Mouse (Mus musculus): Measurements from ENCODE around the gene Cmss1. TPM values are rescaled to one million over a fixed set of nuclear protein-coding genes. Genes with fewer than 3 reads are reported as not detected.

Cmss1 gene
- polyA plus RNA-seq, 1 experiment from 2014 or later = 41.0 TPM

- H3K27ac ChIP-seq (ENCODE audit: low read depth, low read length) = no peak overlapping the region
- H3K9me3 ChIP-seq (replicated peaks; ENCODE audit: control insufficient read depth, low read length) = no peaks in the 10 kb centered on the region
- H3K9ac ChIP-seq (ENCODE audit: low read length) = no peak overlapping the region
- H3K4me2 ChIP-seq (ENCODE audit: low read length) = no peak overlapping the region
- 84% methylated on average over 10 of the region's 10 CpGs for WGBS
- ATAC-seq (no peak), DNase-seq (ENCODE audit: low spot score) (no peak)
- no peaks in the 10 kb centered on the region for H3K27me3 ChIP-seq (replicated peaks; ENCODE audit: control insufficient read depth, insufficient read depth, low read length)
- no peak overlapping the region for H3K4me3 ChIP-seq (ENCODE audit: low read depth, low read length)
- H3K4me1 ChIP-seq (ENCODE audit: control insufficient read depth, insufficient read depth, low read length) = no peaks in the 10 kb centered on the region
- no peaks in the 10 kb centered on the region for H3K36me3 ChIP-seq (ENCODE audit: control insufficient read depth, insufficient read depth, low read length)
These were observed 247.4 kb downstream of the Cmss1 start for GRCm38 (mm10) chr16:57359251-57359650.

DNA sequence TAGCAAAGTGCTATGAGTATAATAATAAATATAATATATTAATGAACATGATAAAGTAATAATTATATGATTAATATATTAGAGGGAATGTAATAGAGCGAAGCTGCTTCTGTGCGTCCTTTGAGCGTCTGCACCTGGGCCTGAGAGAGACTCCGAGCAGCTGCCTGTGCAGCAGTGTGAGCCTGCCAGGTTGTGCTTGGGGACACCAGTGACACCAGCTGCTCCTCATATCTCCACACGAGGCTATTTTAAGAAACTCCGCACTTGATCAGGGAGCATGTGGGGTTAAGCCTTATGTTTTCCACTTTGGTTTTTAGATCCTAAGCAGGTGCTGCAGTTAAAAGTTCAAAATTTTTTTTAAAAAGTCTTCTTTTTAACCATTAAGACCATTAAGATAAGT, 249.7 kb downstream of the Cmss1 start:
- ATAC-seq (no peak), DNase-seq (ENCODE audit: low spot score) (no peak)
- H3K36me3 ChIP-seq (ENCODE audit: control insufficient read depth, insufficient read depth, low read length) = no peaks in the 10 kb centered on the region
- H3K27me3 ChIP-seq (replicated peaks; ENCODE audit: control insufficient read depth, insufficient read depth, low read length) = no peaks in the 10 kb centered on the region
- no peak overlapping the region for H3K4me2 ChIP-seq (ENCODE audit: low read length)
- no peaks in the 10 kb centered on the region for H3K9me3 ChIP-seq (replicated peaks; ENCODE audit: control insufficient read depth, low read length)
- no peaks in the 10 kb centered on the region; the same call in 1 of the 2 replicates for H3K4me1 ChIP-seq (ENCODE audit: control insufficient read depth, insufficient read depth, low read length)
- 84% methylated on average over 6 of the region's 6 CpGs for WGBS
- H3K4me3 ChIP-seq (ENCODE audit: low read depth, low read length) = no peak overlapping the region
- no peak overlapping the region for H3K9ac ChIP-seq (ENCODE audit: low read length)
- H3K27ac ChIP-seq (ENCODE audit: low read depth, low read length) = no peak overlapping the region

- ATAC-seq (no peak), DNase-seq (ENCODE audit: low spot score) (no peak)
- Histone ChIP-seq H3K4me3 (ENCODE audit: low read depth, low read length) (no peak overlapping the region), H3K36me3 (ENCODE audit: control insufficient read depth, insufficient read depth, low read length) (no peaks in the 10 kb centered on the region), H3K4me2 (ENCODE audit: low read length) (no peak overlapping the region), H3K9ac (ENCODE audit: low read length) (no peak overlapping the region), H3K27ac (ENCODE audit: low read depth, low read length) (no peak overlapping the region), H3K4me1 (ENCODE audit: control insufficient read depth, insufficient read depth, low read length) (no peaks in the 10 kb centered on the region; the same call in 1 of the 2 replicates), H3K27me3 (replicated peaks; ENCODE audit: control insufficient read depth, insufficient read depth, low read length) (no peaks in the 10 kb centered on the region), H3K9me3 (replicated peaks; ENCODE audit: control insufficient read depth, low read length) (no peaks in the 10 kb centered on the region)
- 65% methylated on average over 6 of the region's 6 CpGs for WGBS
These were observed 250.2 kb downstream of the Cmss1 start for GRCm38 (mm10) chr16:57356454-57356853.

GRCm38 (mm10) chr16:57353932-57354331, 252.7 kb downstream of the Cmss1 start:
- ATAC-seq = no peak
- Histone ChIP-seq H3K27me3 (replicated peaks; ENCODE audit: control insufficient read depth, insufficient read depth, low read length) (no peaks in the 10 kb centered on the region), H3K9ac (ENCODE audit: low read length) (no peak overlapping the region), H3K4me2 (ENCODE audit: low read length) (no peak overlapping the region), H3K27ac (ENCODE audit: low read depth, low read length) (no peak overlapping the region), H3K36me3 (ENCODE audit: control insufficient read depth, insufficient read depth, low read length) (no peaks in the 10 kb centered on the region), H3K4me1 (ENCODE audit: control insufficient read depth, insufficient read depth, low read length) (no peaks in the 10 kb centered on the region; the same call in 1 of the 2 replicates), H3K4me3 (ENCODE audit: low read depth, low read length) (no peak overlapping the region), H3K9me3 (replicated peaks; ENCODE audit: control insufficient read depth, low read length) (no peaks in the 10 kb centered on the region)
- WGBS = 79% methylated on average over 6 of the region's 6 CpGs
- no peak for DNase-seq (ENCODE audit: low spot score)

GRCm38 (mm10) chr16:57353166-57353721, 253.4 kb downstream of the Cmss1 start:
- Histone ChIP-seq H3K9me3 (replicated peaks; ENCODE audit: control insufficient read depth, low read length) (no peaks in the 10 kb centered on the region), H3K4me2 (ENCODE audit: low read length) (no peak overlapping the region), H3K4me1 (ENCODE audit: control insufficient read depth, insufficient read depth, low read length) (no peaks in the 10 kb centered on the region; the same call in 1 of the 2 replicates), H3K4me3 (ENCODE audit: low read depth, low read length) (no peak overlapping the region), H3K9ac (ENCODE audit: low read length) (no peak overlapping the region), H3K27ac (ENCODE audit: low read depth, low read length) (no peak overlapping the region), H3K27me3 (replicated peaks; ENCODE audit: control insufficient read depth, insufficient read depth, low read length) (no peaks in the 10 kb centered on the region), H3K36me3 (ENCODE audit: control insufficient read depth, insufficient read depth, low read length) (no peaks in the 10 kb centered on the region)
- DNase-seq (ENCODE audit: low spot score) (no peak), ATAC-seq (no peak)
- WGBS = 84% methylated on average over 11 of the region's 11 CpGs

DNA sequence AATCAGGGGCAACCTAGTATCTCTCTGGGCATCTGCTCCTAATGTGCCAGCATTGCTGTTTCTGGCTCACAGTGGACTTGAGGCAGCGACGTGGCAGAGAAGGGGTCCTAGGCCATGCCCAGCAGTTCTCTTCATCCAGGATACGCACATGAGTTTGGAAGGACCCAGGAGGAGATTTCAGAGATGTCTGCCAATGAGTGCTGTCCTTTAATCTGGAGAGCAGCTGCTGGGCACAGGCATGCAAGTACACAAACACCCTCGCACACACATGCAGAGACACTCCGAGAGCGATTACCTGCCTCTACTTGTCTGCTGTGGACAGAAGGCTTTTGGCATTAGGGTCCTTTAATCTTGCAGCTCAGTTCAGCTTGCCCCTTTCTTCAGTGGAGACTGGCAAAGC, 253.9 kb downstream of the Cmss1 start, which contains the start of gene Filip1l:
Filip1l (plus strand) TSS at position 343 of the 400 bp plus-strand sequence.
- no peak for ATAC-seq
- 86% methylated on average over 6 of the region's 6 CpGs for WGBS
- H3K4me2 ChIP-seq (ENCODE audit: low read length) = no peak within 1 kb of the TSS
- H3K9ac ChIP-seq (ENCODE audit: low read length) = no peak within 1 kb of the TSS
- H3K4me3 ChIP-seq (ENCODE audit: low read depth, low read length) = no peak within 1 kb of the TSS
- H3K27ac ChIP-seq (ENCODE audit: low read depth, low read length) = no peak within 1 kb of the TSS
- no peaks in the 10 kb centered on the region for H3K9me3 ChIP-seq (replicated peaks; ENCODE audit: control insufficient read depth, low read length)
- H3K27me3 ChIP-seq (replicated peaks; ENCODE audit: control insufficient read depth, insufficient read depth, low read length) = no peaks in the 10 kb centered on the region
- DNase-seq (ENCODE audit: low spot score) = no peak
- H3K36me3 ChIP-seq (ENCODE audit: control insufficient read depth, insufficient read depth, low read length) = no peaks in the 10 kb centered on the region
- H3K4me1 ChIP-seq (ENCODE audit: control insufficient read depth, insufficient read depth, low read length) = no peaks in the 10 kb centered on the region; the same call in 1 of the 2 replicates

- Histone ChIP-seq H3K4me1 (ENCODE audit: control insufficient read depth, insufficient read depth, low read length) (no peaks in the 10 kb centered on the region; the same call in 1 of the 2 replicates), H3K36me3 (ENCODE audit: control insufficient read depth, insufficient read depth, low read length) (no peaks in the 10 kb centered on the region), H3K4me3 (ENCODE audit: low read depth, low read length) (no peak overlapping the region), H3K9ac (ENCODE audit: low read length) (no peak overlapping the region), H3K27ac (ENCODE audit: low read depth, low read length) (no peak overlapping the region), H3K9me3 (replicated peaks; ENCODE audit: control insufficient read depth, low read length) (no peaks in the 10 kb centered on the region), H3K4me2 (ENCODE audit: low read length) (no peak overlapping the region), H3K27me3 (replicated peaks; ENCODE audit: control insufficient read depth, insufficient read depth, low read length) (no peaks in the 10 kb centered on the region)
- ATAC-seq = no peak
- WGBS = 55% methylated on average over 3 of the region's 3 CpGs
- no peak for DNase-seq (ENCODE audit: low spot score)
These were observed 257.0 kb downstream of the Cmss1 start for GRCm38 (mm10) chr16:57349689-57350088.

GRCm38 (mm10) chr16:57349039-57349438, 257.6 kb downstream of the Cmss1 start:
- Histone ChIP-seq H3K27ac (ENCODE audit: low read depth, low read length) (no peak overlapping the region), H3K4me1 (ENCODE audit: control insufficient read depth, insufficient read depth, low read length) (no peaks in the 10 kb centered on the region; the same call in 1 of the 2 replicates), H3K9me3 (replicated peaks; ENCODE audit: control insufficient read depth, low read length) (no peaks in the 10 kb centered on the region), H3K4me2 (ENCODE audit: low read length) (no peak overlapping the region), H3K4me3 (ENCODE audit: low read depth, low read length) (no peak overlapping the region), H3K9ac (ENCODE audit: low read length) (no peak overlapping the region), H3K36me3 (ENCODE audit: control insufficient read depth, insufficient read depth, low read length) (no peaks in the 10 kb centered on the region), H3K27me3 (replicated peaks; ENCODE audit: control insufficient read depth, insufficient read depth, low read length) (no peaks in the 10 kb centered on the region)
- ATAC-seq (no peak), DNase-seq (ENCODE audit: low spot score) (no peak)
- 89% methylated on average over 3 of the region's 3 CpGs for WGBS

- no peak for ATAC-seq
- Histone ChIP-seq H3K27ac (ENCODE audit: low read depth, low read length) (no peak overlapping the region), H3K4me1 (ENCODE audit: control insufficient read depth, insufficient read depth, low read length) (no peaks in the 10 kb centered on the region), H3K9me3 (replicated peaks; ENCODE audit: control insufficient read depth, low read length) (no peaks in the 10 kb centered on the region), H3K4me3 (ENCODE audit: low read depth, low read length) (no peak overlapping the region), H3K27me3 (replicated peaks; ENCODE audit: control insufficient read depth, insufficient read depth, low read length) (no peaks in the 10 kb centered on the region), H3K36me3 (ENCODE audit: control insufficient read depth, insufficient read depth, low read length) (no peaks in the 10 kb centered on the region), H3K4me2 (ENCODE audit: low read length) (no peak overlapping the region), H3K9ac (ENCODE audit: low read length) (no peak overlapping the region)
- no peak for DNase-seq (ENCODE audit: low spot score)
- WGBS = 62% methylated on average over 3 of the region's 3 CpGs
These were observed 260.4 kb downstream of the Cmss1 start for GRCm38 (mm10) chr16:57346258-57346657.
